Mouse (Mus musculus) forebrain, embryonic 14.5 days (tissue): Measurements from ENCODE around the gene Bmper. TPM values are rescaled to one million over a fixed set of nuclear protein-coding genes. Genes with fewer than 3 reads are reported as not detected.
A peak's percentile ranks its signal among the peaks of the same experiment; 100 is the strongest.

Source experiments
- ATAC-seq: fragments of 200-750 bp; cut with Nextera tagmentation; 2 replicates; pipeline ENCODE4 v1.8.0; 2017; ENCODE audit warnings: mild to moderate bottlenecking, moderate library complexity
- DNase-seq: peaks from one replicate; pipeline ENCODE4 v3.0.0-alpha.2; 2015; ENCODE audit warnings: low spot score
- H3K27ac ChIP-seq: fragments of 300-500 bp; sonication (generic); 2 replicates; pipeline ENCODE4 v1.5.1; 2014; ENCODE audit warnings: low read depth, mild to moderate bottlenecking, control low read depth, low read length, moderate library complexity
- H3K27me3 ChIP-seq: fragments of 300-500 bp; sonication (generic); replicated peaks from 2 replicates; pipeline ENCODE4 v1.6.1; 2014; ENCODE audit warnings: low read length, control low read depth, mixed read lengths; ENCODE audit not compliant: control insufficient read depth, insufficient read depth
- H3K36me3 ChIP-seq: fragments of 300-500 bp; sonication (generic); 2 replicates; pipeline ENCODE4 v1.6.1; 2014; ENCODE audit warnings: low read length, control low read depth; ENCODE audit not compliant: control insufficient read depth, insufficient read depth
- H3K4me1 ChIP-seq: fragments of 300-500 bp; sonication (generic); 2 replicates; pipeline ENCODE4 v1.6.1; 2014; ENCODE audit warnings: antibody characterized with exemption, low read length, control low read depth; ENCODE audit not compliant: control insufficient read depth, insufficient read depth
- H3K4me2 ChIP-seq: fragments of 300-500 bp; sonication (generic); 2 replicates; pipeline ENCODE4 v1.6.1; 2014; ENCODE audit warnings: mild to moderate bottlenecking, control low read depth, low read length
- H3K4me3 ChIP-seq: fragments of 300-500 bp; sonication (generic); 2 replicates; pipeline ENCODE4 v1.5.1; 2014; ENCODE audit warnings: low read depth, low read length, control low read depth
- H3K9ac ChIP-seq: fragments of 300-500 bp; sonication (generic); 2 replicates; pipeline ENCODE4 v1.6.1; 2014; ENCODE audit warnings: mild to moderate bottlenecking, low read length, control low read depth, moderate library complexity
- H3K9me3 ChIP-seq: fragments of 300-500 bp; sonication (generic); replicated peaks from 2 replicates; pipeline ENCODE4 v1.6.1; 2016; ENCODE audit warnings: low read length, control low read depth, mixed read lengths; ENCODE audit not compliant: control insufficient read depth
- WGBS: fragments of 180-500 bp; shearing (Covaris S2); extraction: QIAGEN DNeasy Blood & Tissue Kit; methylation state at CpG from one replicate; pipeline ENCODE4 v1.1.7; 2014; 5-methylcytosine and 5-hydroxymethylcytosine counted together
- polyA plus RNA-seq: library from polyadenylated mRNA; unstranded; fragments of >200 nt; fragmentation: Nextera tagmentation; extraction: Ambion mirVana; gene quantifications from 2 replicates; pipeline ENCODE4 v1.2.1, GENCODE M21; 2014

Bmper gene
- polyA plus RNA-seq, 1 experiment from 2014 or later: 13.9 TPM

- Histone ChIP-seq H3K36me3 (no peaks in the 10 kb centered on the region), H3K9me3 (no peaks in the 10 kb centered on the region), H3K4me2 (no peak overlapping the region), H3K9ac (no peak overlapping the region), H3K4me3 (no peak overlapping the region), H3K4me1 (no peaks in the 10 kb centered on the region), H3K27me3 (no peaks in the 10 kb centered on the region), H3K27ac (no peak overlapping the region)
- WGBS: 85% methylated on average over 7 of the region's 7 CpGs
- DNase-seq (no peak), ATAC-seq (no peak)
Observed at GRCm38 (mm10) chr9:23363540-23363939, 140.7 kb downstream of the Bmper start.

GRCm38 (mm10) chr9:23364047-23364446 is 141.2 kb downstream of the Bmper start:
- no peak overlapping the region for H3K4me2 ChIP-seq
- no peak overlapping the region for H3K9ac ChIP-seq
- ATAC-seq (no peak), DNase-seq (no peak)
- H3K9me3 ChIP-seq: no peaks in the 10 kb centered on the region
- H3K4me1 ChIP-seq: no peaks in the 10 kb centered on the region
- WGBS: 90% methylated on average over 2 of the region's 2 CpGs
- H3K27ac ChIP-seq: no peak overlapping the region
- no peaks in the 10 kb centered on the region for H3K36me3 ChIP-seq
- no peak overlapping the region for H3K4me3 ChIP-seq
- H3K27me3 ChIP-seq: no peaks in the 10 kb centered on the region

GRCm38 (mm10) chr9:23368124-23368523 is 145.2 kb downstream of the Bmper start:
- no peak overlapping the region for H3K4me3 ChIP-seq
- H3K9me3 ChIP-seq: no peaks in the 10 kb centered on the region
- H3K4me1 ChIP-seq: no peaks in the 10 kb centered on the region
- no peak for ATAC-seq
- H3K27ac ChIP-seq: no peak overlapping the region
- no peak overlapping the region for H3K9ac ChIP-seq
- no peak overlapping the region for H3K4me2 ChIP-seq
- no peaks in the 10 kb centered on the region for H3K36me3 ChIP-seq
- DNase-seq: peak; percentile 31
- H3K27me3 ChIP-seq: no peaks in the 10 kb centered on the region

GRCm38 (mm10) chr9:23374789-23375460 is 152.0 kb downstream of the Bmper start:
- no peak for ATAC-seq
- H3K4me2 ChIP-seq: no peak overlapping the region
- H3K4me3 ChIP-seq: no peak overlapping the region
- H3K27ac ChIP-seq: 0 out of 2 replicates have a peak overlapping the region, but pooled peaks have one; percentile 27
- H3K9me3 ChIP-seq: no peaks in the 10 kb centered on the region
- WGBS: 21% methylated on average over 4 of the region's 4 CpGs
- H3K9ac ChIP-seq: no peak overlapping the region
- H3K4me1 ChIP-seq: peaks cover 34% of the 10 kb centered on the region
- no peaks in the 10 kb centered on the region for H3K36me3 ChIP-seq
- no peaks in the 10 kb centered on the region for H3K27me3 ChIP-seq
- DNase-seq: peak; percentile 46

- Histone ChIP-seq H3K9ac (peak overlapping the region; percentile 1; the same call in 1 of the 2 replicates), H3K9me3 (no peaks in the 10 kb centered on the region), H3K27ac (peak overlapping the region; percentile 90), H3K36me3 (no peaks in the 10 kb centered on the region), H3K4me2 (no peak overlapping the region; the same call in 1 of the 2 replicates), H3K4me1 (peaks cover 50% of the 10 kb centered on the region), H3K27me3 (no peaks in the 10 kb centered on the region), H3K4me3 (no peak overlapping the region)
- WGBS: 5% methylated on average over 5 of the region's 5 CpGs
- ATAC-seq (peak; percentile 75), DNase-seq (peak; percentile 96)
Observed at GRCm38 (mm10) chr9:23377831-23378730, 155.2 kb downstream of the Bmper start.

- DNase-seq (no peak), ATAC-seq (peak; percentile 88)
- Histone ChIP-seq H3K27me3 (no peaks in the 10 kb centered on the region), H3K4me3 (no peak overlapping the region), H3K36me3 (no peaks in the 10 kb centered on the region), H3K4me1 (peaks cover 50% of the 10 kb centered on the region), H3K4me2 (no peak overlapping the region), H3K9ac (no peak overlapping the region), H3K27ac (peak overlapping the region; percentile 90), H3K9me3 (no peaks in the 10 kb centered on the region)
- 2% methylated on average over 6 of the region's 6 CpGs for WGBS
Observed at GRCm38 (mm10) chr9:23378731-23379170, 155.9 kb downstream of the Bmper start.

- peaks cover 46% of the 10 kb centered on the region for H3K4me1 ChIP-seq
- DNase-seq (no peak), ATAC-seq (no peak)
- peak overlapping the region; percentile 55; the same call in 1 of the 2 replicates for H3K27ac ChIP-seq
- H3K9me3 ChIP-seq: no peaks in the 10 kb centered on the region
- no peaks in the 10 kb centered on the region for H3K36me3 ChIP-seq
- H3K9ac ChIP-seq: no peak overlapping the region
- H3K27me3 ChIP-seq: no peaks in the 10 kb centered on the region
- WGBS: 10% methylated on average over 5 of the region's 5 CpGs
- no peak overlapping the region for H3K4me2 ChIP-seq
- H3K4me3 ChIP-seq: no peak overlapping the region
Observed at GRCm38 (mm10) chr9:23380171-23380835, 157.4 kb downstream of the Bmper start.

- peaks cover 32% of the 10 kb centered on the region for H3K4me1 ChIP-seq
- H3K4me2 ChIP-seq: no peak overlapping the region
- H3K9me3 ChIP-seq: no peaks in the 10 kb centered on the region
- no peak overlapping the region for H3K4me3 ChIP-seq
- WGBS: 82% methylated on average over 8 of the region's 8 CpGs
- no peaks in the 10 kb centered on the region for H3K36me3 ChIP-seq
- H3K9ac ChIP-seq: no peak overlapping the region
- no peak overlapping the region for H3K27ac ChIP-seq
- ATAC-seq: no peak
- no peaks in the 10 kb centered on the region for H3K27me3 ChIP-seq
- no peak for DNase-seq
Observed at GRCm38 (mm10) chr9:23383291-23383690, 160.4 kb downstream of the Bmper start.
